Mouse (Mus musculus): ENCODE results near the gene Maml3. TPM values are rescaled to one million over a fixed set of nuclear protein-coding genes. Genes with fewer than 3 reads are reported as not detected.

Maml3 gene
- total RNA-seq, 1 experiment = 1.2 TPM

- in situ Hi-C loops (cut with MboI; ENCODE audit: low sequenced_read_pairs in 2 of 2, unreplicated experiment in 2 of 2) = no loop called here
- no peak for DNase-seq (ENCODE audit: low read depth, low spot score)
- TF ChIP-seq ZC3H11A (IDR thresholded peaks at IDR 0.05; ENCODE audit: borderline replicate concordance, low read depth, low read length) (no peak), HCFC1 (IDR thresholded peaks at IDR 0.05; ENCODE audit: borderline replicate concordance, insufficient read depth, low read length) (no peak), CHD2 (IDR thresholded peaks at IDR 0.05; ENCODE audit: low read depth, low read length) (no peak), MAFK (IDR thresholded peaks at IDR 0.05; ENCODE audit: insufficient read depth, low read depth, low read length) (no peak), ZNF384 (IDR thresholded peaks at IDR 0.05; ENCODE audit: low read depth, low read length) (no peak)
- no peak overlapping the region for H3K4me3 ChIP-seq (ENCODE audit: insufficient read depth in 1 of 2, low read depth in 1 of 2, low read length in 2 of 2, poor library complexity in 1 of 2, severe bottlenecking in 1 of 2)
- H3K27ac ChIP-seq (ENCODE audit: insufficient read depth, low read depth, low read length, poor library complexity, severe bottlenecking) = no peak overlapping the region
- H3K9ac ChIP-seq (ENCODE audit: insufficient read depth, low read depth, low read length, poor library complexity, severe bottlenecking) = no peak overlapping the region
- no peaks in the 10 kb centered on the region; a peak in 1 of 4 replicates for H3K4me1 ChIP-seq (ENCODE audit: control insufficient read depth in 2 of 2, insufficient read depth in 2 of 2, low read length in 2 of 2, poor library complexity in 1 of 2)
- no peaks in the 10 kb centered on the region for H3K36me3 ChIP-seq (ENCODE audit: control insufficient read depth, insufficient read depth, low read length, poor library complexity, severe bottlenecking)
- H3K9me3 ChIP-seq (ENCODE audit: control insufficient read depth, insufficient read depth, low read depth, low read length) = no peaks in the 10 kb centered on the region
Observed at GRCm38 (mm10) chr3:51947168-51947567, 157.7 kb downstream of the Maml3 start.

DNA sequence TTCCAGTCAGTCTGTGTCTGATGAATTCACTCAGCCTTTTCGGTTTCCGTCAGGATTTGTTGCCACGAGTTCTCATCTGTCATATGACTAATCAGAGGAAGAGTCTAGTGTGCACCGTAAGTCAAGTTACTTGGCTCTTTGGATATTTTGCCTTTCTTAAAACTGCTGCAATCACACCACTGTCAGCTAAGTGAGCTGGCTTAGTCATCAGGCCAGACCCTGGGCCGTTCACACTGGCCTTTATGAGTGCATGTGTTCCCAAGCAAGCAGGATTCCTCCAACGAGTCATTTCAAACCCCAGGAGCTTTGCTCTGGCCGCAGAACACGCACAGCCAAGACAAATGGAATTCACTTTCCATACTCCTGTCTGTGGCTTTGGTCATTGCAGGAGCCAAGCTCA, 161.2 kb downstream of the Maml3 start:
- DNase-seq (ENCODE audit: low read depth, low spot score) = no peak
- Histone ChIP-seq H3K9ac (ENCODE audit: insufficient read depth, low read depth, low read length, poor library complexity, severe bottlenecking) (no peak overlapping the region), H3K36me3 (ENCODE audit: control insufficient read depth, insufficient read depth, low read length, poor library complexity, severe bottlenecking) (no peaks in the 10 kb centered on the region), H3K4me3 (ENCODE audit: insufficient read depth in 1 of 2, low read depth in 1 of 2, low read length in 2 of 2, poor library complexity in 1 of 2, severe bottlenecking in 1 of 2) (no peak overlapping the region), H3K9me3 (ENCODE audit: control insufficient read depth, insufficient read depth, low read depth, low read length) (no peaks in the 10 kb centered on the region), H3K27ac (ENCODE audit: insufficient read depth, low read depth, low read length, poor library complexity, severe bottlenecking) (no peak overlapping the region), H3K4me1 (ENCODE audit: control insufficient read depth in 2 of 2, insufficient read depth in 2 of 2, low read length in 2 of 2, poor library complexity in 1 of 2) (no peaks in the 10 kb centered on the region)
- in situ Hi-C loops (cut with MboI; ENCODE audit: low sequenced_read_pairs in 2 of 2, unreplicated experiment in 2 of 2) = no loop called here
- TF ChIP-seq ZNF384 (IDR thresholded peaks at IDR 0.05; ENCODE audit: low read depth, low read length) (no peak), HCFC1 (IDR thresholded peaks at IDR 0.05; ENCODE audit: borderline replicate concordance, insufficient read depth, low read length) (no peak), ZC3H11A (IDR thresholded peaks at IDR 0.05; ENCODE audit: borderline replicate concordance, low read depth, low read length) (no peak)

DNA sequence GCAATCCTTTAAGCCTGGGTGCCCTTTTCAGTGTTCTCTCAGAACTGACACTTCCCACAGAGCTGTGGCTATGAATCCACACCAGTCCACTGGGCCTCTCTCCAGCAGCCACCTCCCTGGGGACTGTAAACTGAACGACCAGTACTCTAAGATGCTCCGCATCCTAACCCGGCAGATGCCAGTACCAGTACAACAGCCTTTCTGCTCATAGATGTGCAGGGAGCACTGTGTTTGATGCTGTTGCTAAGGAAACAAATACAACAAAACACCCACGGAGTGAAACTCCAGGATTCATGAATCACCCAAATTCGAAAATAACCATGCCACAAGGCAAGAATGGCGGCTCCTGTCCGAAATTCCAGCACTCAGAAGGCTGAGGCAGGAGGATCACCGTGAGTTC, 163.1 kb downstream of the Maml3 start:
- H3K36me3 ChIP-seq (ENCODE audit: control insufficient read depth, insufficient read depth, low read length, poor library complexity, severe bottlenecking) = no peaks in the 10 kb centered on the region
- H3K27ac ChIP-seq (ENCODE audit: insufficient read depth, low read depth, low read length, poor library complexity, severe bottlenecking) = no peak overlapping the region
- no peak overlapping the region for H3K4me3 ChIP-seq (ENCODE audit: insufficient read depth in 1 of 2, low read depth in 1 of 2, low read length in 2 of 2, poor library complexity in 1 of 2, severe bottlenecking in 1 of 2)
- no peak for DNase-seq (ENCODE audit: low read depth, low spot score)
- no peak for TF ChIP-seq CHD2 (IDR thresholded peaks at IDR 0.05; ENCODE audit: low read depth, low read length)
- TF ChIP-seq ZC3H11A (IDR thresholded peaks at IDR 0.05; ENCODE audit: borderline replicate concordance, low read depth, low read length) = no peak
- no peak for TF ChIP-seq MAFK (IDR thresholded peaks at IDR 0.05; ENCODE audit: insufficient read depth, low read depth, low read length)
- no peak for TF ChIP-seq ZNF384 (IDR thresholded peaks at IDR 0.05; ENCODE audit: low read depth, low read length)
- no peak for TF ChIP-seq HCFC1 (IDR thresholded peaks at IDR 0.05; ENCODE audit: borderline replicate concordance, insufficient read depth, low read length)
- no peak overlapping the region for H3K9ac ChIP-seq (ENCODE audit: insufficient read depth, low read depth, low read length, poor library complexity, severe bottlenecking)
- in situ Hi-C loops (cut with MboI; ENCODE audit: low sequenced_read_pairs in 2 of 2, unreplicated experiment in 2 of 2) = no loop called here
- no peaks in the 10 kb centered on the region for H3K4me1 ChIP-seq (ENCODE audit: control insufficient read depth in 2 of 2, insufficient read depth in 2 of 2, low read length in 2 of 2, poor library complexity in 1 of 2)
- H3K9me3 ChIP-seq (ENCODE audit: control insufficient read depth, insufficient read depth, low read depth, low read length) = no peaks in the 10 kb centered on the region

DNA sequence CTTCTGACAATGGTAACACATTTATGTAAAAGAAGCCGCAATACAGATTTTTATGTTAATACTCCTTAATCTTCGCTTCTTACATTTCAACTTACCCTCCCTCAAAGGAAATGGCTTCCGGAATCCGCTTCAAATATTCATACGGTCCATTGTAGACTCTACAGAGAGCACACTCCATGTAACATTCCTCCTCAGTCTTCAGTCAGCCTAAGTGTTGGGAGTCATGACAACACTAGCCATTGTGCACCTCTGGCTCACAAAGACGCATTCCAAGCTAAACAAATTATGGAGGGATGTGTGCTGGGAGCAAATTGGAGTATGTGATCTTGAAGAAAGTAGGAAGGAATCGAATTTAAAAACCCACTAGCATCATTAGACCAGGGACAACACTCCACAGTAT, 165.0 kb downstream of the Maml3 start:
- H3K9me3 ChIP-seq (ENCODE audit: control insufficient read depth, insufficient read depth, low read depth, low read length) = no peaks in the 10 kb centered on the region
- DNase-seq (ENCODE audit: low read depth, low spot score) = no peak

DNA sequence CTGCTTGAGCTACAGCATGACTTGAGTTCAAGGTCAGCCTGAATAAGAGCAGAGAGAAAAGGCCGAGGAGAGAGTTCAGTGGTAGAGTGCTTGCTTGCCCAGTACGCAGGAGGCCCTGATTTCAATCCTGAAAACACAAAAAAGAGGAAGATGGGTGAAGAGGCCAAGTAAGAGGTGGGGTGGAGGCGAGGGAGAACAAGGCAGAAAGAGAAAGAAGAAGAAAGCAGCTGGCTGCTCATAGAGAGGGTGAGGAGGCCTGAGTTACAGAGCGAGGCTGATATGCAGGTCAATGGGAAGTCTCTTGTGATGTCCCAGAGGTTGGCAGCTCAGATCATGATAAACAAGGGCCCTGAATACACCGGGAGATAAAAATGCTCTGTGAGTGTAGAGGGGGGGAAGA, 165.8 kb downstream of the Maml3 start:
- Histone ChIP-seq H3K9me3 (ENCODE audit: control insufficient read depth, insufficient read depth, low read depth, low read length) (no peaks in the 10 kb centered on the region), H3K27ac (ENCODE audit: insufficient read depth, low read depth, low read length, poor library complexity, severe bottlenecking) (no peak overlapping the region), H3K9ac (ENCODE audit: insufficient read depth, low read depth, low read length, poor library complexity, severe bottlenecking) (no peak overlapping the region), H3K36me3 (ENCODE audit: control insufficient read depth, insufficient read depth, low read length, poor library complexity, severe bottlenecking) (no peaks in the 10 kb centered on the region), H3K4me3 (ENCODE audit: insufficient read depth in 1 of 2, low read depth in 1 of 2, low read length in 2 of 2, poor library complexity in 1 of 2, severe bottlenecking in 1 of 2) (no peak overlapping the region), H3K4me1 (ENCODE audit: control insufficient read depth in 2 of 2, insufficient read depth in 2 of 2, low read length in 2 of 2, poor library complexity in 1 of 2) (no peaks in the 10 kb centered on the region)
- TF ChIP-seq HCFC1 (IDR thresholded peaks at IDR 0.05; ENCODE audit: borderline replicate concordance, insufficient read depth, low read length) = no peak
- TF ChIP-seq ZNF384 (IDR thresholded peaks at IDR 0.05; ENCODE audit: low read depth, low read length) = no peak
- no peak for TF ChIP-seq MAFK (IDR thresholded peaks at IDR 0.05; ENCODE audit: insufficient read depth, low read depth, low read length)
- no peak for DNase-seq (ENCODE audit: low read depth, low spot score)
- in situ Hi-C loops (cut with MboI; ENCODE audit: low sequenced_read_pairs in 2 of 2, unreplicated experiment in 2 of 2) = no loop called here

More for the DNA sequence above, 165.0 kb downstream of the Maml3 start:
- H3K4me3 ChIP-seq (ENCODE audit: insufficient read depth in 1 of 2, low read depth in 1 of 2, low read length in 2 of 2, poor library complexity in 1 of 2, severe bottlenecking in 1 of 2) = no peak overlapping the region
- TF ChIP-seq MAFK (IDR thresholded peaks at IDR 0.05; ENCODE audit: insufficient read depth, low read depth, low read length) = no peak
- TF ChIP-seq ZNF384 (IDR thresholded peaks at IDR 0.05; ENCODE audit: low read depth, low read length) = no peak
- no peak for TF ChIP-seq CHD2 (IDR thresholded peaks at IDR 0.05; ENCODE audit: low read depth, low read length)
- H3K27ac ChIP-seq (ENCODE audit: insufficient read depth, low read depth, low read length, poor library complexity, severe bottlenecking) = no peak overlapping the region
- in situ Hi-C loops (cut with MboI; ENCODE audit: low sequenced_read_pairs in 2 of 2, unreplicated experiment in 2 of 2) = no loop called here
- H3K36me3 ChIP-seq (ENCODE audit: control insufficient read depth, insufficient read depth, low read length, poor library complexity, severe bottlenecking) = no peaks in the 10 kb centered on the region
- H3K9ac ChIP-seq (ENCODE audit: insufficient read depth, low read depth, low read length, poor library complexity, severe bottlenecking) = no peak overlapping the region
- no peaks in the 10 kb centered on the region for H3K4me1 ChIP-seq (ENCODE audit: control insufficient read depth in 2 of 2, insufficient read depth in 2 of 2, low read length in 2 of 2, poor library complexity in 1 of 2)

All from ES-E14 (cell line).